Mouse (Mus musculus): ENCODE measurements around the gene Nup107.

The Nup107 gene

DNA sequence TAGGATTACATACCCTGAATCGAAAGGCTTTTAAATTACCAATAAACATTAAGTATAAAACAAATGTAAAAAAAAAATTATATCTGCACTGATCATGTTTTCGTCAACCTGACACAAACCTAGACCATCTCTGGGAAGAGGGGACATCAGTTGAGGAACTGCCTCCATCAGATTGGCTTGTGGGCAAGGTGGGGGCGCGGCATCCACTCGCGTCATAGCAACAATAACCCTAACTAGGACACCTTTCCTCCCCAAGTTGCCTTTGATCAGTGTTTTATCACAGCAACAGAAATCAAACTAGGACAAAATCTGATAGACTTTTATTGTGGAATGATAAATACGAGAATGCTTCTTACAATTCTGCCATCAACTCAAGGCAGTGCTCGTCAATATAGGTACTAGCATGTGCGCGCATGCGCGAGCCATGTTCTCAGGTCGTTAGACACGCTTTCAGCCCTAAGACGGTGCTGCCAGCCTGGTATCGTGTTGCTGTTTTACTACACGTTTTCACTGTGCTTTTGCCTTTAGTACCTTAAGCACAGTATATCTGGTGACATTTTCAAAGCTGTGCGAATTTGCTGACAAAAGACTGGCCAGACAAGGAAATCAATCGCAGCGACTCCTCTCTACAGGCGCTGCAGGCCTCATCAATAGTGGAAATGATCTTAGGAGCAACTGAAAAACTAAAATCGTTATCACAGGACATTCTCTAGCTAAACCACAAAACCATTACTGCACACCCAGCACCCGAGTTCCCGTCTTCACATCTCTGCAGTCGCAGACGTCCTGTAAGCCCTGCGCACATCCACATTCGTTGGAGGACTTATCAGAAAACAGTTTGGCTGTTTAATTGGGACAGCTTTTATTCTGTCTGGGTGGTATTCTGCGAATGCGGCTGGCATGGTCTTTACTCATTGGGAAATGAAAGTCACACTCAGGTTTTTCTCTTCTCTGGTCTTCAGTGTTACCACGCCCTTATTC, 11.7 kb upstream of the Nup107 start:
- peak; percentile 75 for DNase-seq (ENCODE audit: low read depth)

DNA sequence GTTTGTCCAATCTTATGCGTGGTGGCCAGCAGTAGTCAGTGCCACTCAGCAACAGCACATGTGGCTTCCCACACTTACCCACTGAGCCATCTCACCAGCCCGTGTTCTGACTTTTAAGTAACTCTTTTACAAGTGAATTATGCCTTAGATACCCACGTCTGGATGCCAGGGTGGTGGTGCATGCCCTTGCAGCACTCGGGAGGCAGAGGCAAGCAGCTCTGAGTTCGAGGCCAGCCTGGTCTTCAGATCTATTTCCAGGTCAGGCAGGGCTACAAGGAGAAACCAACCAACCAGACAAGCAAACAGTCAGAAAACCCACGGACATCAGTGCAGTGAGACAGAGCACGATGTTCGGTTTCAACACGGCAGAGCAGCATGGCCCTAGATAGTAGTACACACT, 9.4 kb upstream of the Nup107 start:
- DNase-seq (ENCODE audit: low read depth): no peak

DNA sequence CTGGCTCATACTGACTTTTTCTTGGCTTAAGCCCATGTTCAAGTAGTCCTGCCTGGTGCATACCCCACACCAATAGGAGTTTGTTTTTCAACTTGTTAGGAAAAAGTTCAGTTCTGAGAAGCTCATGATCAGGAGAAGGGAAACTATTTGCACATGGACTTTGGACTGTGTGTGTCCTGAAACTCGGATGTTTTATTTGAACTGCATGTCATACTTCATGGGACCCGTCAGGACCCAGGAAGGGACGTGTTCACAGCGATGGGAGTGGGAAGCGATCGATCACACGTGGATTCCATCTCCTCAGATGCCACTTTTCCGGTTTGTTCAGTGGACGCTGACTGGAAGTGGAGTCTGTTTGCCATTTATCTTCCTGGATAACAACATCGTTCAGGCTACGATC, 7.3 kb upstream of the Nup107 start:
- DNase-seq (ENCODE audit: low read depth): peak; percentile 16

DNA sequence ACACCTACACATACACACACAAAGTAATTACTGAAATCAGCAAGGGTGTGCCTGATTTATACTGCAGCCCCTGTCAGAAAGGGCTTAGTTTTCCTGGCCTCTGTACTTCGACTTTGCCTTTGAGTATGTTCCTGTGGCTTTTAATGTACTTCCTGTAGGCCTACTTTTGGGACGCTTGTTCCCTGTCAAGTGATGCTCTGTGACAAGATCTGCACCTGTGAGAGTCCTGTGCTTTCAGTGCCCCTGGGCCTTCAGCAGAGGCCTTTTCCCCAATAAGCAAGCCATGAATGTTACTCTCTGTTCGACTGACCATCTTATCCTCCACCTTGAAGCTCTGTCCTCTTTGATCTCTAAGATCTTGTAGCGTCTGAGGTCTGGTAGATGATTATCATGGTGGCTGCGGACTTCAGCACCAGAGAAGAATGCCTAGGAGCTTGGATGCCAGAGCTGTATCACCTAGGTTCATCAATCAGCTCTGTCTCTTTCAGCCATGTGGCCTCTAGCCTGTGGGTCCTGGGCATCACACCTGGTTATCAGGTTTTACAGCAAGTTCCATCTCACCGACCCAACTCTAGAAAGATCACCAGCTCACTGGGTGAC, 6.0 kb upstream of the Nup107 start:
- peak; percentile 35 for DNase-seq (ENCODE audit: low read depth)

GRCm38 (mm10) chr10:117797684-117798083, 5.2 kb upstream of the Nup107 start:
- peak; percentile 33 for DNase-seq (ENCODE audit: low read depth)

DNA sequence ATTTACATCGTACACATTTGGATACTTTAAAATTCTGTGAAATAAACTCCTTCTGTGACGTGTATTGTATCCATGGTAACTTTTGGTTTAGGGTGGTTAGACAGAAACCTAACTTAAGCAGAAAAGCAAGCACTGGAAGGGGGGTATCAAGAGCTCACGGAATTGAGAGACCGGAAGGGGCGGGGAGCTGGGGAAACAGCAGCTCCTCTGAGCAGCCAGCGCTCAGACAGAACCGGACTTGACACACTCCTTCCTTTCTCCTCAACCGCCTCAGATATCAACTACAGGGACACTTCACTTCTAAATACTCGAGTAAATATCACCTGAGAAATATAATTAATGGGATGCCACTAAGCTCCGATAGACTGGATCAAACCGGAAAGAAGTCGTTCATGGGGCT, 4.6 kb upstream of the Nup107 start:
- peak; percentile 36 for DNase-seq (ENCODE audit: low read depth)

GRCm38 (mm10) chr10:117796181-117796580, 3.7 kb upstream of the Nup107 start:
- peak; percentile 67 for DNase-seq (ENCODE audit: low read depth)

- DNase-seq (ENCODE audit: low read depth): no peak
Observed at GRCm38 (mm10) chr10:117795206-117795605, 2.7 kb upstream of the Nup107 start.

DNA sequence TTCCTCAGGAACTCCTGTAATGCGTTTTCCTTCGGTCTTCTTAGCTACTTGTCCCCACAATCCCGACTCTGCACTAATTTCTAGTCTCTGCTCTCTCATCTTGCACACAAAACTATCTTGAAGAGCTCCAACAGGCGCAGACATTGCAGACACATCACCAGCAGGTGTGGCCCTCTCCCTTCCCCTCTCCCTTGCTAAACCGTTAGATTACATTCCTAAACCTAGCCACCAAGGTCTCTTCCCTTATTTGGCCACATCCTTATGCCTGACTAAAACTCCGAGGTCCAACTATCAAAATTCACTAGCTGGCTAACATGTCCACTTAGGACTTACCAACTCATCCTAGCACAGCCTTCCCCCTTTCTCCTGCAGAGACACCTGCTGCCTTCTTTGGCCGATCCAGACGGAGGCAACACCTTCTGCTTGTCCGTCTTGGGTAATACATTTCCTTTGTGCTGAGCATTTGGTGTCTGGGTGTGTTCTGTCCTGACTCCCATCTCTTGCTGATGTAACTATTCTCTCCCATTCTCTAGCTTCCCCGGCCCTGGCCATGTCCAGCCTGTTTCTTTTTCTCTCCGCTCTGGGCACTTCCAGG, 1.0 kb upstream of the Nup107 start:
- DNase-seq (ENCODE audit: low read depth): peak; percentile 29

GRCm38 (mm10) chr10:117791171-117791470, 1.4 kb downstream of the Nup107 start:
- no peak for DNase-seq (ENCODE audit: low read depth)

- no peak for DNase-seq (ENCODE audit: low read depth)
Observed at GRCm38 (mm10) chr10:117790421-117791170, 1.9 kb downstream of the Nup107 start.

- DNase-seq (ENCODE audit: low read depth): no peak
Observed at GRCm38 (mm10) chr10:117790011-117790410, 2.5 kb downstream of the Nup107 start.

GRCm38 (mm10) chr10:117784646-117785045, 7.9 kb downstream of the Nup107 start:
- DNase-seq (ENCODE audit: low read depth): peak; percentile 74

GRCm38 (mm10) chr10:117783786-117784420, 8.6 kb downstream of the Nup107 start:
- no peak for DNase-seq (ENCODE audit: low read depth)

GRCm38 (mm10) chr10:117782491-117783260, 9.8 kb downstream of the Nup107 start:
- no peak for DNase-seq (ENCODE audit: low read depth)

- DNase-seq (ENCODE audit: low read depth): no peak
Observed at GRCm38 (mm10) chr10:117782056-117782455, 10.4 kb downstream of the Nup107 start.

DNA sequence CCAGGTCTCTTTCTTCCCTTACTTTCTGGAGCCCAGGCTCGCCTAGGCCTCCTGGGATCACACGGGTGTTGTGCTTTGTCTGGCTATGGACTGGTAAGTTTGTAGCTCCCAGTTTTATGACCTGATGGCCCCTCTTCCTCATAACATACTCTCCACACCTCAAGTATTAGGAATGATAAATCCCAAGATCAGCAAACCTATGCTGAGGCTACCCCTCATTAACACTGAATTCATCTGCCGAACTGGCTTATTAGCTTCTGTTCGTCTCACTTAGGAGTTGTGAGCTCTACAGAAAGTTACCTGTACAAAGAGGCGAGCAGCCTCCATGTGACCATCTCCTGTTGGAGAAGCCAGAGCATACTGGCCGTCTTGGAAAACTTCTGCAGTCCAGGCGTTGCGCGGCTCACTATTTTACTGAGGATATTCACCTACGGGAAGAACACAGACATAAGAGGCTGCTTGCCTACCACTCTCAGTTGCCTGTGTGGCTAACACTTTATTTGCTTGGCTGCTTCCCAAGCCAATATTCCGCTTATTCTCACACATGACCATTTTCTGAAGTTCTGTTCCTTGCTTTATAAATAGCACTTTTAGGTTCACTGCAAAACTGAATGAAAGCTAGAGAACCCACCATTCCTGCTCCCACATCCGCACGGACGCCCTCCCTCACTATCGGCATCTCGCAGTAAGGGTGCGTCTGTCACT, 11.3 kb downstream of the Nup107 start:
- no peak for DNase-seq (ENCODE audit: low read depth)

DNA sequence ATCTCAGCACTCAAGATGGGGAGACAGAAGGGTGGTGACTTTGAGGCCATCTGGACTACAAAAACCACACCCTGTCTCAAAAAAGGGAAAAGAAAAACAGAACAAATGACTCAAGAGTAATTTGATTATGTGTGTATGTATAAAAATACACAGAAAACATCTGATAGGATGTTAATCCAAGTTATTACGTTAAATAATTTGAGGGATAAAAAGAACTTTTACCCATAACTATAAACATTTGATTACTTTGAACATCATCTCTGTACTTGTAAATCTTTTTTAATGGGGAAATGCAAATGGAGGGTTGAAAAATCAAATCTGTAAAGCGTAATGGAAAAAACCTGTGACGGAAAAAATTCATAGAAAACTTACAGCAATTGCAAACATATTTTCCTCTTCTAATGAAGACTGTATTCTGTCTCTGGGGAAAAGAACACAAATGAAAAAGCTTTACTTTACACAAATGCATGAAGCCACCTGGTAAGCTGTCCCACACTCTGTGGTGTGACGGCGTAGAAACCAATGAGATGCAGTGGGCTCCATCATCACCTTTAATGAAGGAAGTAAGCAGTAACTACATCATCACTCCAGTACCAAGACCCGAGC, 12.1 kb downstream of the Nup107 start:
- DNase-seq (ENCODE audit: low read depth): no peak

- no peak for DNase-seq (ENCODE audit: low read depth)
Observed at GRCm38 (mm10) chr10:117779581-117780305, 12.8 kb downstream of the Nup107 start.
